Mouse (Mus musculus): ENCODE measurements around the gene Dmrt2. TPM values are rescaled to one million over a fixed set of nuclear protein-coding genes. Genes with fewer than 3 reads are reported as not detected.

Dmrt2 gene
- polyA plus RNA-seq (2012; fragmentation: generic; extraction: Trizol): 1.4 TPM
- long read RNA-seq, experiment 1, transcript Dmrt2-201 (4 exons, 2,337 nt): major isoform, 9 of 14 reads
- long read RNA-seq, experiment 1, partial matches to known transcripts: 0 of 14 reads
- long read RNA-seq, experiment 1, other reads (novel, unspliced or antisense): 5 of 14 reads
- long read RNA-seq, experiment 2, transcript Dmrt2-201 (4 exons, 2,337 nt): major isoform, 24 of 34 reads
- long read RNA-seq, experiment 2, partial matches to known transcripts: 0 of 34 reads
- long read RNA-seq, experiment 2, other reads (novel, unspliced or antisense): 10 of 34 reads

GRCm38 (mm10) chr19:25672101-25672950 is at the start of gene Dmrt2:
Gene Dmrt2 (plus strand): TSS chr19:25672411.
- no peaks in the 10 kb centered on the region for H3K27me3 ChIP-seq (ENCODE audit: control insufficient read depth, insufficient read depth, insufficient read length)
- no peak for TF ChIP-seq FOSL1 (IDR thresholded peaks at IDR 0.05; ENCODE audit: insufficient read depth, low read length, poor library complexity, severe bottlenecking)
- no peak for TF ChIP-seq MYOG (IDR thresholded peaks at IDR 0.05; ENCODE audit: control insufficient read depth, extremely low read depth, insufficient read length)
- TF ChIP-seq USF1 (IDR thresholded peaks at IDR 0.05; ENCODE audit: low read depth): no peak
- no peak for TF ChIP-seq MYOD1 (IDR thresholded peaks at IDR 0.05; ENCODE audit: control insufficient read depth, insufficient read length, low read depth)
- no peak for TF ChIP-seq CEBPB (IDR thresholded peaks at IDR 0.05; ENCODE audit: low read depth)
- no peak for TF ChIP-seq CTCF (IDR thresholded peaks at IDR 0.05; ENCODE audit: control insufficient read depth, insufficient read depth, insufficient read length)
- no peak for TF ChIP-seq MAX (IDR thresholded peaks at IDR 0.05)
- H3K36me3 ChIP-seq (ENCODE audit: control insufficient read depth, insufficient read depth): no peaks in the 10 kb centered on the region
- peak within 1 kb of the TSS; percentile 44 for H3K4me3 ChIP-seq (ENCODE audit: insufficient read depth, poor library complexity, severe bottlenecking)
- H3K79me2 ChIP-seq (ENCODE audit: control insufficient read depth, insufficient read depth): no peaks in the 10 kb centered on the region
- H3ac ChIP-seq (ENCODE audit: control insufficient read depth, insufficient read length, low read depth): peak within 1 kb of the TSS; percentile 66
- H3K79me3 ChIP-seq (ENCODE audit: low read depth): no peaks in the 10 kb centered on the region

GRCm38 (mm10) chr19:25628490-25628889 is 43.7 kb upstream of the Dmrt2 start:
- Histone ChIP-seq H3K36me3 (ENCODE audit: control insufficient read depth, insufficient read depth) (no peaks in the 10 kb centered on the region), H3K27me3 (ENCODE audit: control insufficient read depth, insufficient read depth, insufficient read length) (peaks cover 21% of the 10 kb centered on the region)
- TF ChIP-seq MYOG (IDR thresholded peaks at IDR 0.05; ENCODE audit: control insufficient read depth, extremely low read depth, insufficient read length) (no peak), MAX (IDR thresholded peaks at IDR 0.05) (no peak), CEBPB (IDR thresholded peaks at IDR 0.05; ENCODE audit: low read depth) (no peak), CTCF (IDR thresholded peaks at IDR 0.05; ENCODE audit: control insufficient read depth, insufficient read depth, insufficient read length) (peak; percentile 35)

GRCm38 (mm10) chr19:25635119-25635518 is 37.1 kb upstream of the Dmrt2 start:
- Histone ChIP-seq H3K36me3 (ENCODE audit: control insufficient read depth, insufficient read depth) (no peaks in the 10 kb centered on the region), H3K27me3 (ENCODE audit: control insufficient read depth, insufficient read depth, insufficient read length) (no peaks in the 10 kb centered on the region), H3K4me3 (ENCODE audit: insufficient read depth, poor library complexity, severe bottlenecking) (no peak overlapping the region), H3K79me2 (ENCODE audit: control insufficient read depth, insufficient read depth) (no peaks in the 10 kb centered on the region), H3K79me3 (ENCODE audit: low read depth) (no peaks in the 10 kb centered on the region), H3ac (ENCODE audit: control insufficient read depth, insufficient read length, low read depth) (no peak overlapping the region)
- TF ChIP-seq MYOG (IDR thresholded peaks at IDR 0.05; ENCODE audit: control insufficient read depth, extremely low read depth, insufficient read length) (no peak), MYOD1 (IDR thresholded peaks at IDR 0.05; ENCODE audit: control insufficient read depth, insufficient read length, low read depth) (no peak), CTCF (IDR thresholded peaks at IDR 0.05; ENCODE audit: control insufficient read depth, insufficient read depth, insufficient read length) (no peak), MAX (IDR thresholded peaks at IDR 0.05) (no peak), FOSL1 (IDR thresholded peaks at IDR 0.05; ENCODE audit: insufficient read depth, low read length, poor library complexity, severe bottlenecking) (no peak), USF1 (IDR thresholded peaks at IDR 0.05; ENCODE audit: low read depth) (no peak), CEBPB (IDR thresholded peaks at IDR 0.05; ENCODE audit: low read depth) (no peak)

More at GRCm38 (mm10) chr19:25628490-25628889, 43.7 kb upstream of the Dmrt2 start:
- H3K79me2 ChIP-seq (ENCODE audit: control insufficient read depth, insufficient read depth): no peaks in the 10 kb centered on the region
- no peaks in the 10 kb centered on the region for H3K79me3 ChIP-seq (ENCODE audit: low read depth)
- H3K4me3 ChIP-seq (ENCODE audit: insufficient read depth, poor library complexity, severe bottlenecking): no peak overlapping the region
- no peak overlapping the region for H3ac ChIP-seq (ENCODE audit: control insufficient read depth, insufficient read length, low read depth)

DNA sequence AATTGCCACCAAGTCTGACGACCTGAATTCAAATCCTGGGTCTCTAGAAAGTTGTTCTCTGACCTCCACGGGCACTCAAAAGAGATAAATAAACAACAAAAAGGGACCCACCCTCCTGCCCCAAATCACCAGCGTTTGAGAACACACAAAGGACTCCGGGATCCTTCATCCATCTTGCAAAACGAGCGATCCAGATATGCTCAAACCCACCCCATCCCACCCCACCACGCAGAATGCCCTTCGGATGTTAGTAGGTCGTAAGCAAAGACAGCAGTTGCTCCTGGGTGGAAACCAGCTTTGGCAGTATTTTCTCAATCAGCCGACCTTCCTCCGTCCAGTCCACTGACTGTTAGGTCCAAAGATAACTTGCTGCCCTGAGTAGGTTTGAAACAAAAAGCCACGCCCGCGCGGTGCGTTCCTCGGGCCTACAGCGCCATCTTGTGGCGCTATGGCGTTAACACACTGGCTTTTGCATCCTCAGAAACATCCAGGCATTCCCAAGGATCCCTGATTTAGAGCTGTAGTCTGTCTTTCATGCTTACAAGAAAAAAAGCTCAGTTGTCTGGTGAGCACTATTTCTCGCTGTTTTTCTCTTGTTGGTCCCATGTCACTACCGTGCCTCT is 36.5 kb upstream of the Dmrt2 start:
- TF ChIP-seq MAX (IDR thresholded peaks at IDR 0.05) (no peak), MYOG (IDR thresholded peaks at IDR 0.05; ENCODE audit: control insufficient read depth, extremely low read depth, insufficient read length) (no peak), FOSL1 (IDR thresholded peaks at IDR 0.05; ENCODE audit: insufficient read depth, low read length, poor library complexity, severe bottlenecking) (no peak), CTCF (IDR thresholded peaks at IDR 0.05; ENCODE audit: control insufficient read depth, insufficient read depth, insufficient read length) (peak; percentile 86)
- Histone ChIP-seq H3K79me2 (ENCODE audit: control insufficient read depth, insufficient read depth) (no peaks in the 10 kb centered on the region), H3K79me3 (ENCODE audit: low read depth) (no peaks in the 10 kb centered on the region), H3K36me3 (ENCODE audit: control insufficient read depth, insufficient read depth) (no peaks in the 10 kb centered on the region), H3ac (ENCODE audit: control insufficient read depth, insufficient read length, low read depth) (no peak overlapping the region), H3K27me3 (ENCODE audit: control insufficient read depth, insufficient read depth, insufficient read length) (no peaks in the 10 kb centered on the region), H3K4me3 (ENCODE audit: insufficient read depth, poor library complexity, severe bottlenecking) (no peak overlapping the region)

DNA sequence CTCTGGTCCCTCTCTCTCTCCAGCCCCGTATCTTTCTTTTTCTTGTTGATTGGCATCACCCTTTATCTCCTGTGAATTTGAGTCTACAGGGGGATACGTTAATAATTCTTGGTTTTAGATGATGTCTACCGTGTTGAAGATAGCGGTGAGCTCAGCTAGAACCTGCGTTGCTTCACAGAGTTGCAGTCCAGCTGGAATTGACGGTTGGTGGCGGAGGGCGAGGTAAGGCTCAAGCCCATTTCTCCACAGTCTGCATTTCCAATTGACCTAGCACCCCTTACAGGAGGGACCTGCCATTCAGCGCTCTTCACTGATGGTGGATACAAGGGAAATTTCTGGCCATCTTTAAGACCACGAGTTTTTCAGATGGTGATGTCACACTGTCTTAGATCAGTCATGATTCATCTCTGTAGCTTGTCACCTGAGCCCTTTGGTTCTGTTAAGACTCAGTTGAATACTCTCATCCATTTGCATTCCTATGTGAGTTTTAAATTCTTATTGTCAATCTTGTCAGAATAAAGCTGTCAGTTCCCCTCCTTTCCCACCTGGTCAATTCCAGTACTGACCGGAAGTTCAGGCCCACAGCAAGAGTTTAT is 33.3 kb upstream of the Dmrt2 start:
- no peaks in the 10 kb centered on the region for H3K36me3 ChIP-seq (ENCODE audit: control insufficient read depth, insufficient read depth)
- no peak overlapping the region for H3ac ChIP-seq (ENCODE audit: control insufficient read depth, insufficient read length, low read depth)
- no peak overlapping the region for H3K4me3 ChIP-seq (ENCODE audit: insufficient read depth, poor library complexity, severe bottlenecking)
- TF ChIP-seq MYOD1 (IDR thresholded peaks at IDR 0.05; ENCODE audit: control insufficient read depth, insufficient read length, low read depth): no peak
- no peak for TF ChIP-seq MAX (IDR thresholded peaks at IDR 0.05)
- TF ChIP-seq CTCF (IDR thresholded peaks at IDR 0.05; ENCODE audit: control insufficient read depth, insufficient read depth, insufficient read length): no peak
- TF ChIP-seq FOSL1 (IDR thresholded peaks at IDR 0.05; ENCODE audit: insufficient read depth, low read length, poor library complexity, severe bottlenecking): no peak
- TF ChIP-seq CEBPB (IDR thresholded peaks at IDR 0.05; ENCODE audit: low read depth): no peak
- no peak for TF ChIP-seq USF1 (IDR thresholded peaks at IDR 0.05; ENCODE audit: low read depth)
- TF ChIP-seq MYOG (IDR thresholded peaks at IDR 0.05; ENCODE audit: control insufficient read depth, extremely low read depth, insufficient read length): no peak
- no peaks in the 10 kb centered on the region for H3K27me3 ChIP-seq (ENCODE audit: control insufficient read depth, insufficient read depth, insufficient read length)
- no peaks in the 10 kb centered on the region for H3K79me3 ChIP-seq (ENCODE audit: low read depth)
- H3K79me2 ChIP-seq (ENCODE audit: control insufficient read depth, insufficient read depth): no peaks in the 10 kb centered on the region
